Mouse (Mus musculus) adrenal gland, adult 18-20 months (tissue): Measurements from ENCODE around the gene Ppia. TPM values are rescaled to one million over a fixed set of nuclear protein-coding genes. Genes with fewer than 3 reads are reported as not detected.
"Not testable (repeated sequence)": the region's sequence is repeated elsewhere in the genome, so short reads cannot be mapped to it uniquely, and the experiment has no call there.

Experiments used
- DNase-seq, 2 experiments: peaks; one replicate each; pipeline ENCODE4 v3.0.0; 2021 to 2022; ENCODE audit warnings: low spot score in 2 of 2
- microRNA-seq, 2 experiments: library from miRNA; unstranded; fragments of <30 nt; microRNA quantifications; one replicate each; pipeline ENCODE4 v1.2.0; 2021; ENCODE audit warnings: borderline number of aligned reads in 2 of 2
- total RNA-seq, 2 experiments: library from RNA; stranded (reverse); gene quantifications; 1 replicate in 1 of 2; 2 replicates in 1 of 2; pipeline ENCODE4 v1.2.3; 2021

Ppia gene
- total RNA-seq, 2 experiments from 2014 or later: 1,645 to 1,705 TPM

DNA sequence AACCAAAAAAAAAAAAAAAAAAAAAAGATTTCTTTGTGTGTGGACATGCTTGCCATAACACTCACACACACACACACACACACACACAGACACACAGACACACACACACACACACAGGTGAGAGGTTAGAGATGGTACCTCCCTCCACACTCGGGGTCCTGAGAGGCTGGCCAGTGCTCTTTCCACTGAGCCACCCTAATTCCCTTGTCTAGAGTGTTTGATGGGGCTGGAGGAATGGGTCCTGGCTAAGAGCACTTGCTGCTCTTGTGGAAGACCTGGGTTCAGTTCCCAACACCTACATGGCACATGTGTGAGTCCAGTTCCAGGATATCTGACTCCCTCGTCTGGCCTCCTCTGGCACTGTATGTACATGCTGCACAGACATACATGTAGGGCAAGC is 22.4 kb downstream of the Ppia start:
- DNase-seq: no peak

DNA sequence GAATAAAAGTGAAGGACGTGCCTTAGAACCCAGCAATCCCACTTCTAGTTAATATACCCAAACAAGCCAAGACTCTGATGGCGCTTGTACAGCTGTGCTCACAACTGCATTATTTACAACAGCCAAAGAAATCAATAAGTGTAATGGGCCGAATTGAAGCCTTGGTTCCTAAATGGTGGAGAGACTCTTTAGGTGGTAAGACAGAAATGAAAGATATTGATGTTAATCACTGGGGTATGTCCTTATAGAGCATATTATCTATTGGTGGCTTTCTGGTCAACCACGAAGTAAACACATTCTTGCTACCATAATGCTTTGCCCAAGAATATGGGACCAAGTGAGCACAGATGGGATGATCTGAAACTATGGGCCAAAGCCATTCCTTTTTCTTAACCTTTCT is 24.9 kb downstream of the Ppia start:
- DNase-seq: no peak

DNA sequence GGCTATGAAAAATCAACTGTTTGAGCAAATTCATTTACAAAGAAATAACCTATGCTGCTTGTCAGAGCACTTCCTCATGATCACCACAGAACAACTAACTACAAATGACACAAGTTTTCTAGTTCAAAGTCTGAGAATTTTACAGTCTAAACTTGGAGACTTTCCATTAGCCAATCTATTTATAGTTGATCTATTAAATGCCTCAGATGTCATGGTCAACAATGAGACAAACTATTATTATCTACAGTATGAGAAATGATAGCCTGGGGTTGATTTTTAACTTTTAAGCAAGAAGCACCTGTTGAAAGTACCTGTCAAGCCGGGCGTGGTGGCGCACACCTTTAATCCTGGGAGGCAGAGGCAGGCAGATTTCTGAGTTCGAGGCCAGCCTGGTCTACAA is 27.3 kb downstream of the Ppia start:
- no peak for DNase-seq

DNA sequence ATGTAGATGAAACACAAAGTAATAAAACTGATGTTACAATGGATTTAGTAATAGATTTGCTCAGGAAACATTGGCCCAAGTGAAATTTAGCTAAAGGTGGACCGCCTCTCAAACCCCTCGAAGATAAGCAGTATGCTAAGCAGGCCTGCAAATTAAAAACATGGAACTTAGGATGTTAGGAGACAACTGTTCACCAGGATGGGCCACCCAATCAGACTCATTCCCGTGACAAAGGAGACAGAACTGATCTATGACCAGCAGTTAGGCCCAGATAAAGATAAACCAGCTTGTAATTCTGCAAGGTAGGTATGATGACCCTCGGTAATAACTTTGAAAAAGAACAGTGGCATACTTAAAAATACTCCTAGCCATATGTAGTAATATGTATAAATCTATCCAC is 27.9 kb downstream of the Ppia start:
- no peak for DNase-seq

DNA sequence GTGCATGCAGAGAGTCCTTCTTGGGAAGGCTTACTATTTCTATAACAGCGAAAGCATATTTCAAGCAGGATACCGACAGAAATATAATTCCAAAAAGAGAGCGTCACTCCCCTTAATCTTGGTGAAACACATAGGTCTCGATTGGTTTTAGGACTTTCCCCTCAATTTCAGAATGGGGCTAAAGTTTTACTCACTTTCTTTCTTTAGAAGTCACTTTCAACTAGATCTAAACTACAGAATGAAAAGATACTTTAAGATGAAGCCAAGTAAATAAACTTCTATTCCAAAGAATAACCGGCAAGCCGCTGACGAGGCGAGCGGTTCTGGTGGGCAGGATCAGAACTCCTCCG is 28.5 kb downstream of the Ppia start:
- DNase-seq: no peak

DNA sequence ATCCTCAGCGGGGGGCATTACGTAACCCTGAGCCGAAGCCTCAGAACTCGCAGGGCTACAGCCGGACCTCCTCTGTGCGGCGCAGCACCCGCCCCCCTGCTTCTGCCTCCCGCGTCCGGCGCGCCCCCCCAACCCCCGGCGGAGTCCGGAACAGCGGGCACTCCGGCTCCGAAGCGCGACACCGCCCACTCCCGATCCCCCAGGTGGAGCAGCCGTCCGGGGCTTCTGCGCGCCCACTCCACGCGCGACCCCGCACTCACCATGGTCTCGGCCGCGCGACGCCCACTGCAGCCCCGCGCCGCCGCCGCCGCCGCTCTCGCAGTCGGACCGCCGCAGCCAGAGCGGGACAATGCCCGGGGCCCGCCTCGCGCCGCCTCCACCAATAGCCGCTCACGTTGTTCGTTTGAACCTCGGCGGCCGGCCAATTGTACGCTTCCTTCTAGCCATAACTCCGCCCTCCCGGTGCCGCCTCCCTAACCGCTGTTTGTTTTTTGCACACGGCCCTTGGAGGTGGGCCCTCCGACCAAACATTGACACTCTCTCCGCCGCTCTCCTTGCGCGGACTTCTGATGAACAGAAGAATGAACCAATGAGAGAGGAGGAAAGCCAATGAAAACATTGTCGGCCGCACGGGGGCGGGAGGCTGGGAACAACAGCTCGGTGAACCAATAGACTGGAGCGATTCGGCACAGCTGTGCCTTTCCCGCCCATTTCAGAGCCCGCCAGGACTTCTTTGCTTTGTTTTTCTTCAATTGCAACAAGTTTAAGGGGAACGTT is 29.0 kb downstream of the Ppia start, which contains the start of gene H2afv:
Gene H2afv (minus strand): TSS at position 367 of the 777 bp plus-strand sequence.
- DNase-seq: peak; percentile 98 to 99

DNA sequence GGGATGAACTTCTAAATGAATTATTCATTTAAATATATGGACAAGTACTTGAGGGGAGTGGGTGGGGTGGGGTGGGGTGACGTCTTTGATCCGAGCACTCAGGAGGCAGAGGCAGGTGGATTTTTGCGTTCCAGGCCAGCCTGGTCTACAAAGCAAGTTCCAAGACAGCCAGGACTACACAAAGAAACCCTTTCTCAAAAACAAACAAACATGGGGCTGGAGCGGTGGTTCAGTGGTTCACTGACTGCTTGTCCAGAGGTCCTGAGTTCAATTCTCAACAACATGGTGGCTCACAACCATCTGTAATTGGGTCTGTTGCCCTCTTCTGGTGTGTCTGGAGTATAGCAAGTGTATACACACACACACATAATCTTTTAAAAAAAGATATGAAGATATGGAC is 30.2 kb downstream of the Ppia start:
- DNase-seq: no peak

DNA sequence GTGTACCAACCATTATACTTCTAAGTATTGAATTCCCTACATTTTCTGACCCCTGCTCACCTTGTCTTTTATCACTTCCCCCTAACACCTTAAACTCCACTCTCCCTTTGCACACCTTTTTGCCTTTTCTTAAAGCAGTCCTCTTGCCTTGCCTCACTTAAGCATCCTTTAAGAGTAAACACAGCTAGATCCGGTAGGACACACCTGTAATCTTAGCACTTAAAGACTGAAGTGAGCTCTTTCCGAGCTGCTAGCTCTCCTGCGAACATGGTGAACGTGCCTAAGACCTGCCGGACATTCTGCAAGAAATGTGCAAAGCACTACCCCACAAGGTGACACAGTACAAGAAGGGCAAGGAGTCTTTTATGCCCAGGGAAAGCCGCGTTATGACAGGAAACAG is 30.7 kb downstream of the Ppia start:
- no peak for DNase-seq

DNA sequence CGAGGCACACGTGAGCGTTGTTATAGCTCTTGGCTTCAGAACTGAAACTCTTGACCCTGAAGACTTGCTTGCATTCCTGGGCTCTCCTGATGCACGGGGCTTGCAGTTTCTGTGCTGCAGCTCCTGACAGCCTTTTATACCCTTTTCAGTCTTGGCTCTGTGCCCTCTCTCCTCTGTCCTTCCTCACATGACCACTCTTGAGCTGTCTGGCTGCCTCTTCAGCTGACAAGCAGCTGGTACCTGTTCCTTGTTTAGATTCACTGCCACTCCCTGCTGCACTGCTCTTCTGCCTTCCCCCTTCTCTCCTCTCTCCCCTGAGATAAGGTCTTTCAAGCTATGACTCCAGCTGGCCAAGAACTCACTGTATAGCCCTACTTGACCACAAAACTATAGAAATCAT is 32.2 kb downstream of the Ppia start:
- no peak for DNase-seq

DNA sequence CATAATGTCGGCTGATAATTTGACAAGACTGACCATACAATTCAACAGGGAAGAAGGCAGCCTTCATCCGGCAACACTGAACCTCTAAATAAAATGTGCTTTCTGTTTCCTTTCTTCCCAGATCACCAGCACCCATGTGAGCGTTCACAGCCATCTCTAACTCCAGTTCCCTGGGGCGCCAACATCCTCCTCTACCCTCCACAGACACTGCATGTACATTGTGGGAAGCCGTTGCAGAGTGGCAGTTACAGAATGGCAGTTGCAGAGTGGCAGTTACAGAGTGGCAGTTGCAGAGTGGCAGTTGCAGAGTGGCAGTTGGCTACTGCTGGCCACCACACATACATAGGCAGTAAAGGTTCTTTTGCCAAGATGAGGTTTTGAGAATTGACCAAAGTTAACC is 32.9 kb downstream of the Ppia start:
- not testable (repeated sequence) for DNase-seq

DNA sequence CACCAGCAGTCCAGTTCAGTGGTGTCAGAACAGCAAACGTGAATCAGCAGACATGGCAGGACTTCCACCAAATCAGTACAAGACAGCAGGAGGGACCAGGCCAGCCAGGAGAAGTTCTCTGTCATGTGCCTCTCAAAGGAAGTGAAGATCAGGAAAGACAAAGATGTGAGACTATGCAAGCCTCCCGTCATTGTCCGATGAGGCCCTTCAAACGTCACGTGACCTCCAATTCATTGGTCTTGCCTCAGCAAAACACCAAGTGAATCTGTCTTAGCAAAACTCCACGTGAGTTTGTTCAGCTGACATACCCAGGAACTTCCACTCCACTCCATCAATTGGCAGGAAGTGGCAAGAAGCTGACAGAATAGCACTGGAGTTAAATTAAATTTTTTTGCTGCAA is 40.8 kb downstream of the Ppia start:
- no peak for DNase-seq

DNA sequence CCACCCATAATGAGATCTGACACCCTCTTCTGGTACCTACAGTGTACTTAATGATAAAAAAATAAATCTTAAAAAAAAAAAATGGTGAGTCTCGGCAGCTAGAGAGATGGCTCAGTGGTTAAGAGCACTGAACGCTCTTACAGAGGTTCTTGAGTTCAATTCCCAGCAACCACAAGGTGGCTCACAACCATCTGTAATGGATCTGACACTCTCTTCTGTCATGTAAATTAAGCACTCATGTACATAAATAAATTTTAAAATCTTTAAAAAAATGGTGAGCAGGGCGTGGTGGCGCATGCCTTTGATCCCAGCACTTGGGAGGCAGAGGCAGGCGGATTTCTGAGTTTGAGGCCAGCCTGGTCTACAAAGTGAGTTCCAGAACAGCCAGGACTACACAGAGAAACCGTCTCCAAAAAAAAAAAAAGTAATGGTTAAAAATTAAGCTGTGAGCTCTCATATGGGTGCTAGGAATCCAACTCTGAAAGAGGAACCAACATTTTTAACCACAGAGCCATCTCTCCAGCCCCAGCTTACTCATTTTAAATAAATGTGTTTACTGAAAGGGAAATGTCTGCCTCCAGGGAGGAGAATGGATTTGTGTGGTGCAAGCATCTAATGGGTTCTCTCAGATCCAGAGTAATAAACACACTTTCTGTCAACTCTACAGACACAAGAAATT is 48.1 kb downstream of the Ppia start:
- no peak for DNase-seq

DNA sequence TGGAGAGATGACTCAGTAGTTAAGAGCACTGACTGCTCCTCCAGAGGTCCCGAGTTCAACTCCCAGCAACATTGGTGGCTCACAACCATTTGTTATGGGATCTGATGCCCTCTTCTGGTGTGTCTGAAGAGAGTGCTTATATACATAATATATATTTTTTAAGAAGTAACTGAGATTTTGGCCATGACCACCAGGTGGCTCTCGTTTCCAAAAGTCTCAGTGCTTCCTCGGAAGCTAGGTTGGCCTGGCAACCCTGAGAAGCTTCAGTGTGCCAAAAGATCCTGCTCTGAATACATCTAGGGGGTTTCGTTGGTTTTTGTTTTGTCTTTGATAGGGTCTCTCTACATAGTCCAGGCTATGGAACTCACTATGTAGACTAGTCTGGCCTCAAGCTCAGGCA is 49.9 kb downstream of the Ppia start:
- peak; percentile 45 to 52 for DNase-seq

DNA sequence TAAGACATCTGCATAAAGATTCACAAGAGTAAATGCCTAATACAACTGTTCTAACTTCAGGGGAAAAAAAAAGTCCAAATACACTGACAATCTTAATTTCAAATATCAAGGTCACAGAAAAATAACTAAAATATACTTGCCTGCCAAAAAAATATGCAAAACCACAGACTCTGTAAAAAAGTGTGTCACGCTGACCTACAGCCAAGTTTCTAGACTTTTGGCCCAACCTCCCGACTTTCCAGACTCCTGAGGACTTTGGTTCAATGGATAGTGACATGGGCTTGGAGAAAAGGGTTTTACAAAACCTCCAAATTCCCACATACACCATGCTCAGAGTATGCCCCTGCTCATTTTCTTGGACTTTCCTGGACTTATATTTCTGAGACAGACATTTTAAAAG is 53.3 kb downstream of the Ppia start:
- no peak for DNase-seq

Small RNA genes lying within 50 kb of the gene (microRNA-seq; reads per million reads assigned to microRNA genes)
- 0 reads per million in 2 experiments for gene Mir7651

Other genes with a start within 250 kb of the Ppia start
- gene A730071L15Rik, start 215.4 kb upstream of the Ppia start, total RNA-seq: under 1 TPM in 1 of 2 experiments, not detected in 1; 0.42 TPM
- gene Nudcd3, start 215.0 kb upstream of the Ppia start, total RNA-seq: 10 to 100 TPM; 54.9 to 64.9 TPM
- gene Npc1l1, start 185.3 kb upstream of the Ppia start, total RNA-seq: under 1 TPM in 1 of 2 experiments, not detected in 1; 0.06 TPM
- gene Ddx56, start 147.7 kb upstream of the Ppia start, total RNA-seq: 10 to 100 TPM; 48.2 to 52.5 TPM
- gene Tmed4, start 140.6 kb upstream of the Ppia start, total RNA-seq: 100 to 1,000 TPM; 107 to 112 TPM
- 100 to 1,000 TPM; 633 to 799 TPM for gene Ogdh, start 123.8 kb upstream of the Ppia start, total RNA-seq
- gene Zmiz2, start 26.4 kb upstream of the Ppia start, total RNA-seq: 10 to 100 TPM; 48.8 to 51.2 TPM
- 10 to 100 TPM; 46.1 to 49.3 TPM for gene H2afv, start 29.0 kb downstream of the Ppia start, total RNA-seq
- gene Purb, start 60.5 kb downstream of the Ppia start, total RNA-seq: 10 to 100 TPM; 61.3 to 65.6 TPM
- 1 to 10 TPM; 1.8 to 4.5 TPM for gene Myo1g, start 105.5 kb downstream of the Ppia start, total RNA-seq
- gene Ccm2, start 131.4 kb downstream of the Ppia start, total RNA-seq: 10 to 100 TPM; 41.7 to 60.2 TPM
- 1 to 10 TPM; 1.6 to 1.9 TPM for gene Nacad, start 190.6 kb downstream of the Ppia start, total RNA-seq
- 10 to 100 TPM; 67.7 to 77.0 TPM for gene Tbrg4, start 210.6 kb downstream of the Ppia start, total RNA-seq
- not detected for gene Wap, start 223.2 kb downstream of the Ppia start, total RNA-seq
- gene Ramp3, start 243.1 kb downstream of the Ppia start, total RNA-seq: 10 to 100 TPM; 18.8 to 20.3 TPM